Mouse (Mus musculus) embryo, embryonic 11 days (tissue): ENCODE measurements at regions not wholly inside any gene's neighbourhood (a gene's known extent, or its start where the extent isn't known, plus 50 kb on each side); places are given as distances from the start of the nearest gene placed in this dataset.

ENCODE experiments used
- DNase-seq: peaks from one replicate; pipeline ENCODE4 v3.0.0-alpha.2; 2015

DNA sequence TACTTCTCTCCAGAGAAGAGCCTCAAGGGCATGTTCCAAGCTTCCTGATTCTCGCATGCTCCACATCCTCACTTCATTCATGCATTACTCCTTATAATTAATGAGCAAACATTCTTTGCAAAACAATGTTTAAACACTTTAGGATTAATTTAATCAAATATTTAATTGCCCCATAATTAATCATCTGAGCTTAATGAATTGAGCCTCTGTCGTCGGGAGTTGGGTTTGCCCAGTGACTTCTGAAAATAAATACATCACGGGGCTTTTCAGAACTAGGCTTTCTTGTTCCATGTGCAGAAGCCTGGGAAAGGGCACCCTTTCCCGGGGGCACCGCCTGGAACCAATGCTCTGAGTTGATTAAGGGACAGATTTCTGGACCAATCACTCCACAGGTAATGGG is 135.1 kb downstream of the Wscd1 start:
- DNase-seq = no peak

DNA sequence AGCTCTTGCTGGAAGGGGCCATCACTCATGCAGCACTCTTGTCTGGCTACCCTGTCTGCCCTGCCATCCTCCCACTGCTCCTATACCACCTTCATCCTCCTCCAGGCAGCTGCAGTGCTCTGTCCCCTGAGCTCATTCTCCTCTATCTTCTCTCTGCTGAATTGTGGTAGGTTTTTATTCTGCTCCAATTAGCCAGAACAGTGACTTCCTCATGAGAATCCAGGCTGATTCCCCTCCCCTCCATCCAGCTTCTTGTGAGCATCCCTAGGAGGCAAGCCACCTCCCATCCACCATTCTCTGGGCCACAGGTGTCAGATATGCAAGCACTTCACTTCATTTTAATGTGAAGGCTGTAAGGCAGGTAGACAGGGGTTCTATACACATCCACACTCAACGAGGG is 132.1 kb downstream of the Wscd1 start:
- DNase-seq = no peak

DNA sequence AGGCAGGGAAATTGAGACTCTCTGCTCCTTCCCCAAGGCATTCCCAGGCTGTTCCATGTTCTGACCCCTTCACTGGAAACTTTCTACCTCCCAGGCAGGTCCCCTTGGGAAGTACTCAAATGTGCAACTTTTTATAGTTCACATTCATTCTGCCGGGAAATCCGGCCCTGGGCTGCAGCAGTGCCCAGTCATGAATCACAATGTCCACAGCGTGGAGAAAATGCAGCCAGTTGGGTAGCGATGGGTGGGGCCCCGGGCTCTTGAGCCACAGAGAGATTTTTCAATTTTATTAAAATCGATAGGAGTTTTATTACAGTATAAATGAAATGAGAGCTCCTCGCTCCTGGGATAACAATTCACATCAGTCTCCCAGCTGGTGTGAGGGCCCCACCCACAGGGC is 121.6 kb downstream of the Wscd1 start:
- no peak for DNase-seq

- DNase-seq = no peak
Observed at GRCm38 (mm10) chr11:71866690-71867089, 117.0 kb downstream of the Wscd1 start.

DNA sequence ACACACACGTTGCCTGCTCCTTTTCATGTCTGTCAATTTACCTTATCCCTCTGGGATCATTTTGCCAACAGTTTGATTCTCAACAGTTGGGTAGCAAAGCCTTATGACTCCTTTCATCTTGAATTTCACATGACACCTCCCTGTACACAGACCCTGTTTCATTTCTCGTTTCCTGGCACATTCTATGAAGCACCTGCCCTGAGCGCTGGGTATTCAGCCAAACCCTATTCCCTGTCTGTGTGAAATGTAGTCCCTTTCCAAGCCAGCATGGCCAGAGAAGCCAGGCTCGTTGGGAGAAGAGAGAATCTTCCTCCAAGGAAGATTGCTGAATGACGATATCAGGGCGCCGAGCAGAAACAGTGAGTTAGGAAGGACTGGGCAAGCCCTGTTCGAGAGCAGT is 108.2 kb downstream of the Wscd1 start:
- DNase-seq = no peak

- no peak for DNase-seq
Observed at GRCm38 (mm10) chr11:71855557-71855956, 105.8 kb downstream of the Wscd1 start.

DNA sequence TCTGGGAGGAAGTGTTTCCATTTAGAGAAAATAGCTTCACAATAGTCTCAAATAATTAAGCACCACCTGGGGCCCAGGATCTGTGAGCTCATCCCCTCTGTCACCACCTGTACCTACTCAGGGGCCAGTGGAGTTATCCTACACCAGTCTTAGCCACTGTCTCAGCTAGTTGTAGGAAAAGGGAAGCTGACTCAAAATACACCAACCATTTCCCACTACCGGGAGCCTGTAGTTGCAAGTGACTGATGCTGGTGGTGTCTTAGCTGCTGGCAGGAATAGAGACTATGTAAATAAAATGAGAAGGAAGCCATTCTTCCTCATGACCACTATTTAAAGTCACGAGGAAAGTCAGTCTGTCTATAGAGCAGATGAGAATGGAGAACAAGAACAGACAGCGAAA is 105.3 kb downstream of the Wscd1 start:
- no peak for DNase-seq

DNA sequence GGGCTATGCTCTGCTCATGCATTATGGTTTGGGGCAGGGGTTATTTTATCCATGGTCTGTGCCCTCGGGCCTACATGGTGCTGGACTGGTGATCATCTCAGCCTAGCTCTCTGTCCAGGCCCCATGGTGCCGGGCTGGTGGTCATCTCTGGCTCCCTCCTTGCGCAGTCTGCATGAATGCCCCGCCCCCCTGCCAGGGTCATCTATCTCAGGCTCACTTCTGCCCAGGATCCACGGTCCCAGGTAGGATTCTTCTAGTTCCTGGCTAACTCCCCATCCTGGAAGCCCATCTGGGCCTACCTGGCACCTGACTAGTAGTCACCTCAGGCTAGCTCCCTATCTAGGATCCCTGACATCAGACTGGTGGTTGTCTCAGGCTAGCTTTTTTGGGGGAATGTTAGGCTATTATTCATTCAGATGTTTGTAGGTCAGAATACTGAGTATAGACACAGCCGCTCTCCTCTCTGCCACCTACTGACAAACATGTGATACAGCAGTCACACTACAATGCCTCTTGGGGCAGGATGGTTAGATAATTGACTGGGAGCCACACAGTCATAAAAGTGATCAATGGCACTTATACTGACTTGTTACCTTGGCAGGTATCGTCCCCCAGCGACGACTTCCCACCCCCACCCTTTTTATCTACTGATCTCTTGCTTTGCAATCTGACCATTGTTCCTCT is 98.1 kb downstream of the Wscd1 start:
- DNase-seq = peak; percentile 22

- DNase-seq = no peak
Observed at GRCm38 (mm10) chr11:71846496-71846895, 96.8 kb downstream of the Wscd1 start.

DNA sequence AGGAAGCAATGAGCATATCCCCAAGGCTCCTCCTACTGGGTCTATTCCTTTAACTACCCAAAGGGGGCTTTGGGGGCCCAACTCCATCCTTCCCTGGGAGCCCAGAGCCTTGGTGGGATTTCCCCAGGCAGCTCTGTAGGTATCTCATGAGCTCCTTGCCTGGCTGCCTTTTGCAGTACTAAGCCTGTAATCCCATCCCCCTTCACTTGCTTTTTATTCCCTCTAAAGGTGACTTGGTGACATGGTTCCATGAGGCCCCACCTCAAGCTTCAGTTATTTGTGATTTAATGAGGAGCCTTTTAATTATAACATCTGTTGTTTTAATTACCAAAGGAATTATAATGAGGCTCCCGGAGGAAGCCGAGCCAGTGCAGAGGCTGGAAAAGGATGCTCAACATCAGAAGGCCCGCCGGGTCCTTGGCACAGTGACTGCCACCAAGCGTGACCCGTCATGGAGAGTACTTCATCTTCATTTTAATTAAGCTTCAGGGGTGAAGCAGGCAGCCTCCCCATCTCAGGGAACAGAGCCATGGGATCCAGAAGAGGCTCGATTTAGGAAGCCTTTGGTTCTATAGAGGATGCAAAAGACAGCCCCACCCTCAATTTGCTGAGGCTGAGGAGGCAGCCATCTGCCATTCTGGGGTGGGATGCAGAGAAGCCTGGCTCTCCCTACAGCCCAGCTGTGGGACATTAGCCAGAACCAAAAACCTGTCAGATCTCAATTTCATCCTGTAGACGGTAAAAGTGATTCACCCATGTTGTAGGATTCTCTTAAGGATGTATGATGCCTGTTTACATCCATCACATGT is 91.1 kb downstream of the Wscd1 start:
- DNase-seq = no peak
